ENCODE assay signal across 8 mouse cellular contexts in the genomic region with DNA sequence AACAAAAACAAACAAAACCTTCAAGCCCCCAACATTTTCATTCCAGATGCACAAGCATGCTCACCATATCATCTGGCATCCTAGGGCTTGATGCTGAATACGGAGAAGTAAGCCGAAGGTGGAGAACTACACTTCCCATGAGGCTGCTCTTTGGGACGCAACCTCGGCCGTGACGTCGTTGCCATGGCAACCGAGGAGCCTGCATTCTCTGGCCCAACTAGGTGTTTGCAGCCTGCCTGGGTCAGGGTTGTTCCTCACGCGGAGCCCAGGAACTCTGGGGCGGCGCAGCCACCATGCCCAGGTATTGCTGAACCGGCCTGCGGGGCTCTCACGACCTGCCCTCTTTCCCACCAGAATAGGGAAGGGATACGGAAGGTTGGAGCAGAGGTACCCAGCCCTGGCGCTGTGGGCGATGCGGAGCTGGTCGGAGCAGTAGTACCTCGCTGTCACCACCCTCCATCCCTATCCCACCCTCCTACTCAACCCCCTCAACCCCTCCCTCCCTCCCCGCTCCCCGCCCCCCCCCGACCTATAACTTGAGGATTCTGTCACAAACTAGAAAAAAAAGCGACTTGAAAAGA. TPM values are rescaled to one million over a fixed set of nuclear protein-coding genes. Genes with fewer than 3 reads are reported as not detected.
A peak's percentile ranks its signal among the peaks of the same experiment; 100 is the strongest.
DNase-seq lines count a peak whose midpoint lies in the region; ATAC-seq and TF ChIP-seq lines count a peak whose summit lies in the region.

A gene (plus strand): TSS at position 221 of the 581 bp plus-strand sequence.

- TF ChIP-seq POLR2A in CH12.LX (IDR thresholded peaks at IDR 0.05; ENCODE audit: low read depth, low read length) = 0 out of 2 replicates have a peak, but pooled peaks have one; percentile 32

- no peak for TF ChIP-seq EP300 in CH12.LX (IDR thresholded peaks at IDR 0.05; ENCODE audit: low read length)
- no peak for TF ChIP-seq EP300 in heart, postnatal 0 days (IDR thresholded peaks at IDR 0.05; ENCODE audit: low read depth)
- no peak for TF ChIP-seq EP300 in liver, embryonic 14.5 days (IDR thresholded peaks at IDR 0.05; ENCODE audit: low read depth)

- H3K27me3 ChIP-seq in CH12.LX (replicated peaks) = no peaks in the 10 kb centered on the region
- no peaks in the 10 kb centered on the region for H3K27me3 ChIP-seq in forebrain, embryonic 12.5 days
- no peaks in the 10 kb centered on the region for H3K27me3 ChIP-seq in heart, postnatal 0 days (ENCODE audit: control insufficient read depth, insufficient read depth, low read length)
- H3K27me3 ChIP-seq in liver, embryonic 14.5 days (ENCODE audit: control insufficient read depth, insufficient read depth, low read length) = no peaks in the 10 kb centered on the region
- no peaks in the 10 kb centered on the region for H3K27me3 ChIP-seq in stomach, embryonic 15.5 days (replicated peaks)

- peaks cover 7% of the 10 kb centered on the region for H3K9me3 ChIP-seq in CH12.LX (replicated peaks; ENCODE audit: low read length)
- H3K9me3 ChIP-seq in forebrain, embryonic 12.5 days = no peaks in the 10 kb centered on the region
- H3K9me3 ChIP-seq in heart, postnatal 0 days (replicated peaks; ENCODE audit: control insufficient read depth, low read length) = no peaks in the 10 kb centered on the region
- H3K9me3 ChIP-seq in liver, embryonic 14.5 days (ENCODE audit: control insufficient read depth, low read length) = no peaks in the 10 kb centered on the region
- no peaks in the 10 kb centered on the region for H3K9me3 ChIP-seq in stomach, embryonic 15.5 days

- TF ChIP-seq RAD21 in CH12.LX (IDR thresholded peaks at IDR 0.05; ENCODE audit: low read depth, low read length) = no peak

- dilution Hi-C loops in CH12.LX (cut with MboI; ENCODE audit: extremely low pct_ligation_motif_present, extremely low pct_unique_long_range_greater_than_20kb, low sequenced_read_pairs) = no loop called here

- H3K36me3 ChIP-seq in CH12.LX (replicated peaks in 1 of 2; ENCODE audit: control insufficient read depth in 1 of 2, insufficient read depth in 1 of 2, low read length in 1 of 2) = peaks cover 0 to 4% of the 10 kb centered on the region in 2 experiments
- no peaks in the 10 kb centered on the region for H3K36me3 ChIP-seq in forebrain, embryonic 12.5 days (replicated peaks)
- no peaks in the 10 kb centered on the region for H3K36me3 ChIP-seq in heart, postnatal 0 days (replicated peaks; ENCODE audit: control insufficient read depth, insufficient read depth, low read length)
- no peaks in the 10 kb centered on the region for H3K36me3 ChIP-seq in liver, embryonic 14.5 days (replicated peaks; ENCODE audit: control insufficient read depth, insufficient read depth, low read depth)
- H3K36me3 ChIP-seq in stomach, embryonic 15.5 days = no peaks in the 10 kb centered on the region

- peak within 1 kb of the TSS; percentile 60 for H3K27ac ChIP-seq in CH12.LX (ENCODE audit: insufficient read depth, low read depth)
- no peak within 1 kb of the TSS for H3K27ac ChIP-seq in forebrain, embryonic 12.5 days
- H3K27ac ChIP-seq in heart, postnatal 0 days (ENCODE audit: low read depth) = no peak within 1 kb of the TSS
- no peak within 1 kb of the TSS for H3K27ac ChIP-seq in liver, embryonic 14.5 days
- peak within 1 kb of the TSS; percentile 51; the same call in 1 of the 2 replicates for H3K27ac ChIP-seq in stomach, embryonic 15.5 days

- peak; percentile 100 for ATAC-seq in cerebellum, adult (ENCODE audit: insufficient number of reproducible peaks, low FRiP score, low TSS enrichment)
- peak; percentile 98 for ATAC-seq in forebrain, embryonic 12.5 days (ENCODE audit: low FRiP score)
- peak; percentile 97 for ATAC-seq in heart, postnatal 0 days (ENCODE audit: insufficient read depth, low read depth)
- ATAC-seq in liver, embryonic 14.5 days (ENCODE audit: insufficient read depth) = peak; percentile 79
- ATAC-seq in stomach, embryonic 15.5 days (ENCODE audit: insufficient read depth, low FRiP score, low read depth) = peak; percentile 95

- peak within 1 kb of the TSS; percentile 52 for H3K9ac ChIP-seq in CH12.LX (ENCODE audit: insufficient read depth, low read depth)
- peak within 1 kb of the TSS; percentile 50 for H3K9ac ChIP-seq in forebrain, embryonic 12.5 days
- peak within 1 kb of the TSS; percentile 50 for H3K9ac ChIP-seq in heart, postnatal 0 days (replicated peaks; ENCODE audit: low read depth, low read length)
- H3K9ac ChIP-seq in liver, embryonic 14.5 days (replicated peaks) = no peak within 1 kb of the TSS
- peak within 1 kb of the TSS; percentile 25 for H3K9ac ChIP-seq in stomach, embryonic 15.5 days

- peak; percentile 97 for DNase-seq in CH12.LX (ENCODE audit: extremely low read depth)
- DNase-seq in heart, postnatal 0 days (ENCODE audit: low spot score) = peak; percentile 94
- peak; percentile 95 for DNase-seq in kidney, postnatal 36 days
- DNase-seq in liver, embryonic 14.5 days (ENCODE audit: low read depth in 3 of 3, low spot score in 3 of 3) = peak; percentile 54 to 62 (median 61)
- DNase-seq in neural tube, embryonic 10.5 days (ENCODE audit: extremely low spot score, low spot score) = peak; percentile 96

- no peaks in the 10 kb centered on the region for H3K79me2 ChIP-seq in CH12.LX (replicated peaks; ENCODE audit: control insufficient read depth, extremely low read depth, insufficient read depth, poor library complexity, severe bottlenecking)

- in situ Hi-C loops in CH12.LX (cut with MboI; ENCODE audit: low pct_ligation_motif_present, low pct_unique_long_range_greater_than_20kb, low sequenced_read_pairs) = no loop called here

- H3K4me1 ChIP-seq in CH12.LX (ENCODE audit: control insufficient read depth in 1 of 2, insufficient read depth in 2 of 2) = peaks cover 3 to 6% of the 10 kb centered on the region in 2 experiments; a peak in 3 of 4 replicates
- peaks cover 5% of the 10 kb centered on the region for H3K4me1 ChIP-seq in forebrain, embryonic 12.5 days
- no peaks in the 10 kb centered on the region; the same call in 1 of the 2 replicates for H3K4me1 ChIP-seq in heart, postnatal 0 days (ENCODE audit: control insufficient read depth, insufficient read depth)
- H3K4me1 ChIP-seq in liver, embryonic 14.5 days (replicated peaks; ENCODE audit: control insufficient read depth in 2 of 2, insufficient read depth in 2 of 2, low read length in 1 of 2) = no peaks in the 10 kb centered on the region
- H3K4me1 ChIP-seq in stomach, embryonic 15.5 days = peaks cover 4% of the 10 kb centered on the region; the same call in 1 of the 2 replicates

- peak within 1 kb of the TSS; percentile 62 for H3K4me2 ChIP-seq in CH12.LX (ENCODE audit: insufficient read depth, low read depth, poor library complexity, severe bottlenecking)
- H3K4me2 ChIP-seq in forebrain, embryonic 12.5 days = peak within 1 kb of the TSS; percentile 75
- H3K4me2 ChIP-seq in heart, postnatal 0 days (ENCODE audit: low read depth, low read length) = peak within 1 kb of the TSS; percentile 80
- peak within 1 kb of the TSS; percentile 57 for H3K4me2 ChIP-seq in liver, embryonic 14.5 days (ENCODE audit: low read depth)
- peak within 1 kb of the TSS; percentile 87 for H3K4me2 ChIP-seq in stomach, embryonic 15.5 days

- under 1% methylated on average over 25 of the region's 25 CpGs for WGBS in forebrain, embryonic 12.5 days
- WGBS in heart, postnatal 0 days = under 1% methylated on average over 25 of the region's 25 CpGs
- 1% methylated on average over 25 of the region's 25 CpGs for whole genome bisulfite sequencing in liver, embryonic 14.5 days (ENCODE audit: insufficient replicate concordance)
- 2% methylated on average over 23 of the region's 25 CpGs for WGBS in stomach, embryonic 15.5 days

- TF ChIP-seq CTCF in CH12.LX (conservative IDR thresholded peaks at IDR 0.05 in 1 of 2, IDR thresholded peaks at IDR 0.05 in 1 of 2; ENCODE audit: low read depth in 2 of 2, low read length in 2 of 2) = no peak
- no peak for TF ChIP-seq CTCF in heart, postnatal 0 days (IDR thresholded peaks at IDR 0.05; ENCODE audit: low read depth)
- no peak for TF ChIP-seq CTCF in liver, embryonic 14.5 days (IDR thresholded peaks at IDR 0.05; ENCODE audit: low read depth)

- peak within 1 kb of the TSS; percentile 66 to 86 (median 66) for H3K4me3 ChIP-seq in CH12.LX (replicated peaks in 1 of 3; ENCODE audit: low read depth in 2 of 3, low read length in 2 of 3, poor library complexity in 1 of 3)
- H3K4me3 ChIP-seq in forebrain, embryonic 12.5 days (replicated peaks) = peak within 1 kb of the TSS; percentile 52
- H3K4me3 ChIP-seq in heart, postnatal 0 days (ENCODE audit: low read depth, low read length) = peak within 1 kb of the TSS; percentile 60
- H3K4me3 ChIP-seq in liver, embryonic 14.5 days (ENCODE audit: insufficient read depth in 1 of 2, low read depth in 2 of 2, low read length in 2 of 2) = peak within 1 kb of the TSS; percentile 39 to 45
- peak within 1 kb of the TSS; percentile 70 for H3K4me3 ChIP-seq in stomach, embryonic 15.5 days (replicated peaks)

TF ChIP-seq in CH12.LX, 34 proteins besides CTCF, POLR2A, EP300 and RAD21 (continues in another document):
- TF ChIP-seq PAX5 (IDR thresholded peaks at IDR 0.05; ENCODE audit: low read length) = no peak
- TF ChIP-seq TBP (conservative IDR thresholded peaks at IDR 0.05; ENCODE audit: low read depth, low read length) = 0 out of 2 replicates have a peak, but pooled peaks have one; percentile 20
- peak; percentile 99 for TF ChIP-seq HCFC1 (IDR thresholded peaks at IDR 0.05; ENCODE audit: low read depth, low read length)
- TF ChIP-seq KAT2A (IDR thresholded peaks at IDR 0.05; ENCODE audit: insufficient replicate concordance, low read length) = peak; percentile 87; the same call in 1 of the 2 replicates
- TF ChIP-seq BHLHE40 (IDR thresholded peaks at IDR 0.05; ENCODE audit: low read depth, low read length) = no peak
- TF ChIP-seq NRF1 (IDR thresholded peaks at IDR 0.05; ENCODE audit: low read depth, low read length) = 0 out of 2 replicates have a peak, but pooled peaks have one; percentile 12
- TF ChIP-seq ELF1 (IDR thresholded peaks at IDR 0.05; ENCODE audit: low read depth, low read length) = peak; percentile 45; the same call in 1 of the 2 replicates
- no peak for TF ChIP-seq IRF4 (IDR thresholded peaks at IDR 0.05; ENCODE audit: low read depth, low read length)
- peak; percentile 25; the same call in 1 of the 2 replicates for TF ChIP-seq NELFE (IDR thresholded peaks at IDR 0.05; ENCODE audit: low read depth, low read length)
- no peak for TF ChIP-seq MEF2A (IDR thresholded peaks at IDR 0.05; ENCODE audit: borderline replicate concordance, low read depth, low read length)

RNA-seq across cellular contexts. Expression of the gene that starts here (rescaled TPM):
- total RNA-seq in CH12.LX (2012; rRNA removed) = 5.5 and 11.7 TPM in 2 replicates
- total RNA-seq in CH12.LX (2014; rRNA removed) = 7.6 and 9.4 TPM in 2 replicates
- 10.3 and 12.3 TPM in 2 replicates for polyA plus RNA-seq in CH12.LX (2012; ENCODE audit: insufficient read length, low read depth)
- polyA plus RNA-seq in forebrain, embryonic 12.5 days (2016; fragmentation: Nextera tagmentation; extraction: Ambion mirVana) = 34.2 and 34.6 TPM in 2 replicates
- total RNA-seq in heart, postnatal 0 days (2014; rRNA removed; ENCODE audit: low replicate concordance) = 3.9 TPM in 1 of 2 replicates, not detected in the other
- polyA plus RNA-seq in heart, postnatal 0 days (2015; fragmentation: Nextera tagmentation; extraction: Ambion mirVana) = 6.4 and 6.6 TPM in 2 replicates
- polyA plus RNA-seq in liver, embryonic 14.5 days (2012; rRNA removed) = 0.39 and 1.1 TPM in 2 replicates
- polyA plus RNA-seq in liver, embryonic 14.5 days (2014; fragmentation: Nextera tagmentation; extraction: Ambion mirVana) = 1.5 and 1.8 TPM in 2 replicates
- 27.8 and 31.4 TPM in 2 replicates for polyA plus RNA-seq in stomach, embryonic 15.5 days (2015; fragmentation: Nextera tagmentation; extraction: Ambion mirVana)

Comparison
In these comparisons a context has a peak if more than half of its experiments do, and no peak if none do; other contexts are left out.
1. H3K27ac ChIP-seq: peak in CH12.LX (single experiment) and stomach, embryonic 15.5 days (single experiment); none in forebrain, embryonic 12.5 days (single experiment), heart, postnatal 0 days (single experiment) and liver, embryonic 14.5 days (single experiment).
2. Peak in every context shown above with its lines, with median percentiles within 50 percentile points of each other: DNase-seq, H3K4me2 ChIP-seq, H3K4me3 ChIP-seq and ATAC-seq.